Mouse (Mus musculus): Measurements from ENCODE around the gene Metap1d.

DNA sequence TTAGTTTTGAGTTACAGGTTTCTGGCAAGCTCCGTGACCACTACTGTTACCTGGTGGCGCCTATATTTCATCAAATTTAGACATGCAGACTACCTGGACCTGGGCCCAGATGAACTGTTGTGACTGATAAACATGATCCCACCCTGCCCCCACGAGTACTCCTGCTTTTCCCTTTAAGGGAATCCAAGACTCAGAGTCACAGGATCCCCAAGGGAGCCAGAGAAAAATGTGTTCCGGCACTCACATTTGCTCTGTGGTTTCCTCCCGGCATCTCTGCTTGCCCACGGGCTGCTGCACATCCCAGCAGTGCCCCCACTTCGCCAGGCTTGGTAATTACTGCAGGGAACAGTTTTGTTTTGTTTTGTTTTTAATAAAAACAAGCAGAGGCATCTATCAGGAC lies 21.3 kb downstream of the Metap1d start:
- TF ChIP-seq CEBPB (IDR thresholded peaks at IDR 0.05; ENCODE audit: insufficient read depth, poor library complexity, severe bottlenecking) = no peak
- TF ChIP-seq POLR2A (IDR thresholded peaks at IDR 0.05; ENCODE audit: insufficient read length, low read depth) = no peak

Measured in myocyte (in vitro differentiated cells).